Mouse (Mus musculus) G1E (cell line): ENCODE results near the gene Cdan1. TPM values are rescaled to one million over a fixed set of nuclear protein-coding genes. Genes with fewer than 3 reads are reported as not detected.

Experiments
- ATAC-seq: 2 replicates; pipeline ENCODE4 v1.8.0; 2016; ENCODE audit warnings: mild to moderate bottlenecking; ENCODE audit not compliant: insufficient number of reproducible peaks, poor library complexity, low FRiP score, severe bottlenecking; ENCODE audit errors: extremely low read depth
- DNase-seq: peaks from one replicate; pipeline ENCODE4 v3.0.0; 2012; ENCODE audit warnings: low spot score
- H3K27me3 ChIP-seq: 2 replicates; pipeline ENCODE4 v1.6.1; 2012; ENCODE audit warnings: mild to moderate bottlenecking, low read length, inconsistent platforms; ENCODE audit not compliant: insufficient read depth
- H3K36me3 ChIP-seq: replicated peaks from 2 replicates; pipeline ENCODE3; 2012; ENCODE audit warnings: mild to moderate bottlenecking, inconsistent platforms
- H3K4me1 ChIP-seq: 2 replicates; pipeline ENCODE4 v1.6.1; 2012; ENCODE audit warnings: low read depth, low read length, inconsistent platforms, mixed read lengths; ENCODE audit not compliant: insufficient read depth
- H3K4me3 ChIP-seq: 2 replicates; pipeline ENCODE4 v1.5.1; 2012; ENCODE audit warnings: low read depth, mild to moderate bottlenecking, inconsistent platforms, low read length, moderate library complexity, mixed read lengths
- H3K9me3 ChIP-seq: replicated peaks from 2 replicates; pipeline ENCODE4 v1.6.1; 2012; ENCODE audit warnings: inconsistent platforms
- CTCF ChIP-seq: IDR thresholded peaks from 2 replicates; pipeline ENCODE4 v1.5.1; 2012; ENCODE audit warnings: low read depth, low read length, inconsistent platforms, mixed read lengths
- GATA1 ChIP-seq: IDR thresholded peaks from 2 replicates; pipeline ENCODE4 v1.6.1; 2012; ENCODE audit warnings: borderline replicate concordance, low read length, inconsistent platforms, mixed read lengths
- GATA2 ChIP-seq: IDR thresholded peaks from 2 replicates; pipeline ENCODE4 v1.6.1; 2012; ENCODE audit warnings: low read depth, low read length, inconsistent platforms, borderline replicate concordance
- POLR2AphosphoS5 ChIP-seq: IDR thresholded peaks from 2 replicates; pipeline ENCODE4 v1.6.1; 2012; ENCODE audit warnings: low read depth, low read length, inconsistent platforms; ENCODE audit not compliant: insufficient replicate concordance
- TAL1 ChIP-seq: conservative IDR thresholded peaks from 2 replicates; pipeline ENCODE4 v1.6.1; 2012; ENCODE audit warnings: low read depth, low read length, inconsistent platforms, mixed read lengths
- polyA plus RNA-seq: library from polyadenylated mRNA; stranded (reverse); fragments of >175 nt; gene quantifications from 2 replicates; pipeline ENCODE4 v1.2.3, GENCODE M21; 2012
- total RNA-seq, 2 experiments: library from RNA; stranded (forward) in 1 of 2; stranded (reverse) in 1 of 2; fragments of 200-1000 nt in 1 of 2; fragments of >200 nt in 1 of 2; fragmentation: Nextera tagmentation in 1 of 2; gene quantifications; 2 replicates each; pipeline ENCODE4 v1.2.3; 2014 to 2017

Cdan1 gene
- total and polyA plus RNA-seq, 3 experiments = 19.9 to 63.1 (median 33.2) TPM

- Histone ChIP-seq H3K4me3 (peak overlapping the region; percentile 100), H3K4me1 (peaks cover 54% of the 10 kb centered on the region), H3K36me3 (peaks cover 55% of the 10 kb centered on the region), H3K9me3 (no peaks in the 10 kb centered on the region), H3K27me3 (no peaks in the 10 kb centered on the region)
- no peak for TF ChIP-seq GATA1
- TF ChIP-seq POLR2AphosphoS5 = no peak
- no peak for TF ChIP-seq CTCF
- TF ChIP-seq GATA2 = no peak
- no peak for TF ChIP-seq TAL1
- DNase-seq = peak; percentile 30
- ATAC-seq = no peak
These were observed 119.9 kb downstream of the Cdan1 start for GRCm38 (mm10) chr2:120729775-120730585.

DNA sequence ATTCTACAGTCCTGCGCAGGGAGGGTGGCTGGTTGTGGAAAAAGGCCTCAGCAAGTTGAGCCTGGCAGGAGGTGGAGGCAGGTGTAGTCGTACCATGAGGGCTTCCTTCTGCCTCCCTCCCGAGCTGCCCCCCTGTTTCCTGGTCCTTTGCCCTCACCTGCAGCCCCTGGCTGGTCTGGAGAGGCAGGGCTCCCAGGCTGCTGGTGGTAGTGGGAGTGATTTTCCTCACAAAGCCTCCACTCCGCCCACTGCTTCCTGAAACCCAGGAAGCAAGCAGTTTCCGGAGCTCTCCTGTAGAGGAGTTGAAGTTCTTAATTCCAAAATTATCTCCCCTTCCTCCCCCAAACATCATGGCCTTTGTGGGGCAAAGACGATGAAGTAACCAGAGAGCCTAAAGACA, 125.8 kb downstream of the Cdan1 start:
- H3K4me1 ChIP-seq = peaks cover 43% of the 10 kb centered on the region
- ATAC-seq = no peak
- peaks cover 98% of the 10 kb centered on the region for H3K36me3 ChIP-seq

DNA sequence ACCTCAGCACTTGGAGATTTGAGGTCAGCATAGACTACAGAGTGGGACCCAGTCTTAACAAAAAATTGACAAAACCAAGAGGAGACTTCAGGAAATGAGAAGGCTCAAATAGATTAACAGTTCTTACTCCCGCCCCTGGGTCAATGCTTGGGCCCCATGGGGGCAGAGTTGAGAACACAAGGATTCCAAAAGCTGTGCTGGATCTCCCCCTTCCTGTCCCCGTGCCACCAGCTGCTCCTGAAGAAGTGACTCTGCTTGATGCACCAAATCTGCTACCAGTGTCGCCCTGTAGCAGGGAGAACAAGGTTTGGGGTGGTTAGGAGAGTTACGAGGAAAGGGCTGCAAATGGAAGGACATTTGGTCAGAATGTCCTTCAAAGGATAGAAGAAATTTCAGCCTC, 126.3 kb downstream of the Cdan1 start:
- Histone ChIP-seq H3K27me3 (no peaks in the 10 kb centered on the region), H3K9me3 (no peaks in the 10 kb centered on the region), H3K36me3 (peaks cover 98% of the 10 kb centered on the region), H3K4me1 (peaks cover 40% of the 10 kb centered on the region), H3K4me3 (no peak overlapping the region)
- TF ChIP-seq GATA2 (no peak), CTCF (no peak)
- DNase-seq (no peak), ATAC-seq (no peak)

More for the DNA sequence above, 125.8 kb downstream of the Cdan1 start:
- Histone ChIP-seq H3K9me3 (no peaks in the 10 kb centered on the region), H3K4me3 (no peak overlapping the region), H3K27me3 (no peaks in the 10 kb centered on the region)
- DNase-seq = no peak
- TF ChIP-seq GATA1 (no peak), CTCF (no peak), TAL1 (no peak), POLR2AphosphoS5 (no peak), GATA2 (no peak)

DNA sequence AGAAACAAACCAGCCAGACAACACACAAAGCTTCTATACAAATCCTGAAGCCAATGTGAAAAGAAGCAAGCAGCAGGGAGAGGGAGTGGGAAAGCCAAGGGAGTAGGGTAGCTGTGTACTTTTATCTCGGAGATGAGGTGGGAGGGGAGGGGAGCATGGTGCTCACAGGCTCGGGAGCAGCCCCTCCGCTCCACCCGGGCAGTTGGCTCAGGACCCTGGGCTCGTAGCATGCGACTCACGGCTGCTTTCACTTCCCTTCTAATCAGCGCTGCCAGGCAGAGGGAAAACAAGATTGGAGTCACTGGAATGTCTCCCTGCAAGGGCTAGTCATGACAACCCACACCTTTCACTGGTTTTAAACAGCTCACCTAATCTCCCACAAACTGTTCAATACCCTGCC, 127.4 kb downstream of the Cdan1 start:
- no peak for ATAC-seq
- no peaks in the 10 kb centered on the region for H3K27me3 ChIP-seq
- no peaks in the 10 kb centered on the region for H3K9me3 ChIP-seq
- DNase-seq = no peak
- TF ChIP-seq GATA2 (no peak), TAL1 (no peak), CTCF (no peak)
- peaks cover 98% of the 10 kb centered on the region for H3K36me3 ChIP-seq
- no peak overlapping the region for H3K4me3 ChIP-seq
- peaks cover 33% of the 10 kb centered on the region for H3K4me1 ChIP-seq

- Histone ChIP-seq H3K27me3 (no peaks in the 10 kb centered on the region), H3K4me3 (no peak overlapping the region), H3K4me1 (peaks cover 28% of the 10 kb centered on the region), H3K9me3 (no peaks in the 10 kb centered on the region), H3K36me3 (peaks cover 98% of the 10 kb centered on the region)
- ATAC-seq = no peak
- TF ChIP-seq GATA2 (no peak), GATA1 (no peak), POLR2AphosphoS5 (no peak), TAL1 (no peak), CTCF (no peak)
- DNase-seq = no peak
These were observed 128.0 kb downstream of the Cdan1 start for GRCm38 (mm10) chr2:120721911-120722310.

GRCm38 (mm10) chr2:120720821-120721220, 129.1 kb downstream of the Cdan1 start:
- no peak for TF ChIP-seq GATA2
- TF ChIP-seq GATA1 = no peak
- TF ChIP-seq POLR2AphosphoS5 = no peak
- TF ChIP-seq CTCF = no peak
- TF ChIP-seq TAL1 = no peak
- no peaks in the 10 kb centered on the region for H3K27me3 ChIP-seq
- H3K4me1 ChIP-seq = peaks cover 21% of the 10 kb centered on the region
- DNase-seq = no peak
- H3K4me3 ChIP-seq = no peak overlapping the region
- H3K9me3 ChIP-seq = no peaks in the 10 kb centered on the region
- ATAC-seq = no peak
- peaks cover 98% of the 10 kb centered on the region for H3K36me3 ChIP-seq
